Mouse (Mus musculus) spleen, postnatal 14 days (tissue): ENCODE measurements at regions not wholly inside any gene's neighbourhood (a gene's known extent, or its start where the extent isn't known, plus 50 kb on each side); places are given as distances from the start of the nearest gene placed in this dataset.

ENCODE experiments used
- DNase-seq, 2 experiments: peaks; one replicate each; pipeline ENCODE4 v3.0.0; 2021 to 2022; ENCODE audit warnings: low spot score in 2 of 2

DNA sequence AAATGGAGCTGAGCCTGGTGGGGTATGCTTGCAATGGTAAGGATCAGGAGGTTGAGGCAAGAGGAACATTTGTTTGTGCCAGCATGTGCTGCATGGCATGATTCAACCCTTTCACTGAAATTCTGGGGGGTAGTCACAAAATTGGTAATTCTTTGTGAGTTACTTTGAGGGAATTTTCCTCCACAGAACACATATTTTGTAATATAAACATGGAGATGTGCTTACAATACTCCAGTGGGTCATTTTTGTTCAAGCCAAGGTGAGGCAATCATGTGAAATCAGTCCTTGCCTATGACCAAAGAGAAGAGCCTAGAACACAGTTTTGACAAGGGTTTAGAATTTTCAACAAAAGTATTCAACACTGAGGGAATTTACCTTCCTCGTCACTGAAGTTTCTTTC, 635.1 kb upstream of the Adgrl2 start:
- DNase-seq, result no peak

GRCm38 (mm10) chr3:149625066-149625465, 634.7 kb upstream of the Adgrl2 start:
- no peak for DNase-seq

- DNase-seq, result no peak
Observed at GRCm38 (mm10) chr3:149623851-149624532, 633.6 kb upstream of the Adgrl2 start.

DNA sequence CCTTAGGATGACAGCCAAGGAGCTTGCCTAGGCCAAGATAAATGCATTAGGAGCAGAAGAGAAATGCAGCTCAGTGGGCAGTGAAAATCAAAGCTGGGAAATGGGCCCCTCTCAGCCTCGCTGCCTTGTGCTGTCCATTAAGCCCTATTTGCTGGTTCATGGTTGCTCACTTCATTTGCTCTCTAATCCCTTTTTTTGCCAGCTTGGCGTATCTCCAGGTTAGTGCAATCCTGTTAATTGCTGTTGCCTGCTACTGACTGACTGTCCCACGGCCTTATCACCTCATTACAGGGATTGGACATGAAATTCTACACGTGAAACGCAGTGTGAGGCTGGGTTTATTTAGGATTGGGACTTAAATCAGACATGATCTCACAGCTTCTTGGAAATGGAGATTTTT, 613.5 kb upstream of the Adgrl2 start:
- no peak for DNase-seq

- no peak for DNase-seq
Observed at GRCm38 (mm10) chr3:149601276-149601675, 610.9 kb upstream of the Adgrl2 start.

DNA sequence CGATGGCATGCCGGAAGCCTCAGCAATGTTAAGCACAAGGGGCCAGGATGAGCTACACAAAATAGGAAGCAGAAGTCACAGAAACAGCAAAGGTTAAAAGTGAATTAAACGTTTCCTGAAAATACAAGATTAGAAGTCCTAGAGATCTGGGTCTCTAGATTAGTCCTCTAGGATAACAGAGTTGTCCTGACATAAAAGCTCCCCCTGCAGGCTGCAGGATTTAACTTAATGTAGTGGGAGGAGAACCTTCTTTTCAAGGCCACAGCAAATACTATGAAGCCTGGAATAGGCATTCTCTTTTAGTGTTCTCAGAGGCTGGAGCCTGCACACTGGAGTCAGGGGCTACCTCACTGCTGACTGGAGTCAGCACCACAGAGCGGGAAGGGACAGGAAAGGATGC, 604.1 kb upstream of the Adgrl2 start:
- no peak for DNase-seq

DNA sequence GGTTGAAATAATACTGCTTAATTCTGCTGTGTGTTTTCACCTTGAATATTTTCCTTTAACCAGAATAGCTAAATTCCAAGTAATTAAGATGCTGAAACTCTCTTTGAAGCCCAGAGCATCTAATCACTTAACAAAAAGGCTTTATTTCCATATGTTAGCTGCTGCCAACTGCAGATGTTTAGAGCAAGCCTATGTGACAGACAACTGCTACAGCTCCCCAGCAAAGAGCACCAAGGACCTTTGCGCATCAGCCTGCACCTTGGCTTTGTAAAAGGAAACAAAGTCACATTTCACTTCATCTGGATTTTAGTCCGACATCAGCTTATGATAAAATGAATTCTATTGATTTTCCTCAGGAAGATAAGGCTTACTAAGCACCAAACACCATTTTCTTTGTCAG, 595.4 kb upstream of the Adgrl2 start:
- no peak for DNase-seq

- no peak for DNase-seq
Observed at GRCm38 (mm10) chr3:149581141-149581540, 590.8 kb upstream of the Adgrl2 start.

DNA sequence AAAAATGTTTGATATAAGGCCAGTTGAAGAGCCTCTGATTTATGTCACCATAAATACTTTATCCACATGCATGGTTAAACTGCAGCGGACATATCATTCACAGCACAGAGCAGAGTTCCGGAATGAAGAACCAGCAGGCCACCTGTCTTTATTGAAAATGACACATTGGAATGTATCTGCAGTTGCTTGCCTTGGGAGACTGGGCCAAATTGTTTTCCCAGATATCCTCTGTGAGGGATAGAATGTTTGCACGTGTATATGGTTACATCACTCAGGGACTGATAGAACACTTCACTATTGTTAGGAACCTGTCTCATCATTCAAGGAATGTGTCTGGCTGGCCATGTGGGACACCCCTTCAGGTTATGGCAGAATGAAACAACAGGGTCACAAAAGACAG, 585.3 kb upstream of the Adgrl2 start:
- DNase-seq, result no peak

- no peak for DNase-seq
Observed at GRCm38 (mm10) chr3:149566853-149567252, 576.5 kb upstream of the Adgrl2 start.

- DNase-seq, result no peak
Observed at GRCm38 (mm10) chr3:149550231-149550951, 560.0 kb upstream of the Adgrl2 start.

GRCm38 (mm10) chr3:149547045-149547444, 556.7 kb upstream of the Adgrl2 start:
- no peak for DNase-seq

- DNase-seq, result no peak
Observed at GRCm38 (mm10) chr3:149546256-149546655, 555.9 kb upstream of the Adgrl2 start.

- no peak for DNase-seq
Observed at GRCm38 (mm10) chr3:149534183-149534582, 543.8 kb upstream of the Adgrl2 start.

DNA sequence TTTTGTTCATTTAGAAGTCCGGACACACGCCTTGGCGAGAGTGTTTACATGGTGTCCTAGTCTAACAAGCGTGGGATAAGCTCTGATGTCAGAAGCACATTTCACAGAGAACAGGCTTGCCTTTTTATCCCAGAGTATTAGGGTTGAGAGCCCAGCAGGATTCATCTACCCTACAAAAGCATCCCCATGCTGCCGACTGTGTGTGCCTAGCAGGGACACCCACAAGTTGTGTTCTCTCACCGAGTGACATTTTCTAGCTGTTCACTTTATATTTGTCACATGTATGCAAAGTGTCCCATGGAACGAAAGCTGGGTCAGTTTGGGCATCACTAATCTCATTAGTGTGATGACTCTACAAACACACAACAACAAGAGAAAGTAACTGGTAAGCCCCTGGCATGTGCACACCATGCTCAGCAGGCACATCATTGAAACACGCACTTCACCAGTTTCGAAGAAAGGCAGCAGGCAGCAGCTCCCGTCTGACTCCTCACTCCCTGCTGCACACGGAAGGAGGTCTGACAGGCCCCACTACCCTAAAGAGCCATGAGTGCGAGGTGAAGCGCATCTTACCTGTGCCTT, 539.8 kb upstream of the Adgrl2 start:
- DNase-seq, result no peak

DNA sequence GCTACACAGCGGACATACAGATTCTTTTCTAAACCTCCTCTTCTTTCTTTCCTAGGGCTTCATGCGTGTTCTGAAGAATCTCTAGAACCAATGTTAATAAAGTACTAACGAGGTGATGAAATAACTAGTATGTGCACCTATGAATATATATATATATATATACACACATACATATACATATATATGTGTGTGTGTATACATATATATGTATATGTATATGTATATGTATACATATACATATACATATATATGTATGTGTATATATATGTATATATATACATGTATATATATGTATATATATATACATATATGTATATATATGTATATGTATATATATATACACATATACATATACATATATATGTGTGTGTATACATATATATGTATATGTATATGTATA, 536.2 kb upstream of the Adgrl2 start:
- no peak for DNase-seq

GRCm38 (mm10) chr3:149519575-149519929, 529.2 kb upstream of the Adgrl2 start:
- DNase-seq, result no peak

DNA sequence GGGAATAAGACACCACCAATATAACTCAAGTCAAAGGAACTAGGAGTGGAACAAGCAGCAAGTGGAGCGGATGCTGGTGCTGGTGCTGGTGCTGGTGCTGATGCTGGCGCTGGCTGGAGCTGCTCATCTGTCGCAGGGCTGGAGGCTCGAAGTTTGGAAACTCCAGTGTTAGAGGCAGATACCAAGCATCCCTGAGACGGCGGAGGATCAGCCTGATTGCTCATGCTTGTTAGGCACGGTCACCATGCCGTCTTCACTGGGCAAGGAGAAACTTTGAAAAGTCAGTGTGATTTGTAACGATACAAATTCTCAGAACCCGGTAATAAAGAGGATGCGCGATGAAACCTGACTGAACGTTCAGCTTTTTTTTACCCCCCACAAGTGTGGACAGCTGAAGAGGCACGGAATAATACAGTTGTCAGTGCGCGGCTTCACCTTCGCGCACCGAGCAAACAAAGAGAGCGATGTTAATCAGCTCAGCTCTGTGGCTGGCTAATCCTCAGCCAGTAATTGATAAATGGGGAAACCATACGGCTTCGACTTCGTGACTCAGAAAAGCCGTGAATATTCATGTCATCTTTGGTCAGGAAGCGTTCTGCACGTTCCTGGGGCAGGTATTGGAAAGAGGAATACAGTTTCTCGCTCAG, 528.7 kb upstream of the Adgrl2 start:
- DNase-seq, result no peak

GRCm38 (mm10) chr3:149517537-149517936, 527.2 kb upstream of the Adgrl2 start:
- DNase-seq, result no peak

DNA sequence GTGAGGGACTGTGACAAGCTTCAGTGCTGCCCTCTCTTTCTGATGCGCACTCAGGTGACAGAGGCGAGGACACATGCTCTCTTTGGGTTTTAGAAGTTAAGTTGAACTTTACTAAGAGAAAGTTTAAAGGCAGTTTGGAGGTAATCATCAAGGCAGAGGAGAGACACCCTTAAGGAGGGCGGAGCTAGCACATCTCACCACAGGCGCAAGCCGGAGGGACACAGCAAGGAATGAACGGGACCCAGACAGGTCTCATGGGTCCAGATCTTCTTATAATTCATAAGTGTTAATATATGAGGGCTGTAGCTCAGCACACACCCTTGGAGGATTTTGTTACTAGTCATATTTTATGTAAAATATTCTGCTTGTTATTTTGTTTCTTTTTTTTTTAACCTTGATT, 518.8 kb upstream of the Adgrl2 start:
- no peak for DNase-seq

GRCm38 (mm10) chr3:149508671-149509070, 518.3 kb upstream of the Adgrl2 start:
- no peak for DNase-seq

- no peak for DNase-seq
Observed at GRCm38 (mm10) chr3:149505692-149506091, 515.3 kb upstream of the Adgrl2 start.

GRCm38 (mm10) chr3:149503992-149504391, 513.6 kb upstream of the Adgrl2 start:
- DNase-seq, result no peak
